Mouse (Mus musculus): ENCODE results near the gene Lrrc23. TPM values are rescaled to one million over a fixed set of nuclear protein-coding genes. Genes with fewer than 3 reads are reported as not detected.

Lrrc23 gene
- polyA plus RNA-seq, 1 experiment from 2014 or later, result 0.38 TPM

- ATAC-seq (ENCODE audit: insufficient number of reproducible peaks, insufficient read depth, low FRiP score, low TSS enrichment, low read depth), result no peak
- Histone ChIP-seq H3K36me3 (no peaks in the 10 kb centered on the region), H3K9me3 (no peaks in the 10 kb centered on the region), H3K4me1 (replicated peaks) (no peaks in the 10 kb centered on the region), H3K9ac (replicated peaks) (no peak overlapping the region), H3K27ac (no peak overlapping the region), H3K27me3 (no peaks in the 10 kb centered on the region), H3K4me2 (no peak overlapping the region), H3K4me3 (replicated peaks) (no peak overlapping the region)
- WGBS, result 88% methylated on average over 6 of the region's 6 CpGs
Observed at GRCm38 (mm10) chr6:124722876-124723473, 56.6 kb downstream of the Lrrc23 start.

DNA sequence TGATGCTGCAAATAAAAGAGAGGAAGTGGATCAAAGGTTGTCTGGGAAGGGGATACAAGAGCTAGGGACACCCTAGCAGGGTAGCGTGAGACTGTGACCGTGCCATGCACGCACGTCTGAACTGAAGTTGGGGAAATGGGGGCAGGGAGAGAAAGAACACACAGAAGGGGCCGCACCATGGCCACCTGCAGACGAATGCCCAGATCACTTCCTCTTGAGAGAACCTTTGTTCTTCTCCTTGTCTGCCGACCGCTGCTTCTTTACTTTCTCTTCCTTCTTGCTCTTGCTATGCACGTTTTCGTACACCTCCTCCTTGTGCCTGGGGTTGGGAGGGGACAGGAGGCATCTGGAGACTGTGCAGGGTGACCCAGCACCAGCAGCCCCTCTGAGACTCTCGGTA is 58.6 kb downstream of the Lrrc23 start:
- no peak for ATAC-seq (ENCODE audit: insufficient number of reproducible peaks, insufficient read depth, low FRiP score, low TSS enrichment, low read depth)
- 78% methylated on average over 11 of the region's 11 CpGs for WGBS
- Histone ChIP-seq H3K27ac (no peak overlapping the region), H3K4me1 (replicated peaks) (no peaks in the 10 kb centered on the region), H3K27me3 (no peaks in the 10 kb centered on the region), H3K4me2 (no peak overlapping the region), H3K9ac (replicated peaks) (peak overlapping the region; percentile 27; the same call in 1 of the 2 replicates), H3K9me3 (no peaks in the 10 kb centered on the region), H3K4me3 (replicated peaks) (no peak overlapping the region), H3K36me3 (peaks cover 19% of the 10 kb centered on the region)

Other genes starting within 250 kb of the Lrrc23 start
- 0.85 and 1.4 TPM in 2 replicates for gene C1s1, start 237.4 kb downstream of the Lrrc23 start, polyA plus RNA-seq (2016; fragmentation: Nextera tagmentation; extraction: Ambion mirVana)
- gene C1rb, start 209.4 kb downstream of the Lrrc23 start, polyA plus RNA-seq (2016; fragmentation: Nextera tagmentation; extraction: Ambion mirVana), result not detected in 2 replicates
- 0.08 TPM in 1 of 2 replicates, not detected in the other for gene C1s2, start 143.6 kb downstream of the Lrrc23 start, polyA plus RNA-seq (2016; fragmentation: Nextera tagmentation; extraction: Ambion mirVana)
- 46.9 and 49.1 TPM in 2 replicates for gene Lpcat3, start 116.7 kb downstream of the Lrrc23 start, polyA plus RNA-seq (2016; fragmentation: Nextera tagmentation; extraction: Ambion mirVana)
- 199 and 219 TPM in 2 replicates for gene Emg1, start 67.5 kb downstream of the Lrrc23 start, polyA plus RNA-seq (2016; fragmentation: Nextera tagmentation; extraction: Ambion mirVana)
- 358 and 367 TPM in 2 replicates for gene Phb2, start 67.4 kb downstream of the Lrrc23 start, polyA plus RNA-seq (2016; fragmentation: Nextera tagmentation; extraction: Ambion mirVana)
- gene Ptpn6, start 41.0 kb downstream of the Lrrc23 start, polyA plus RNA-seq (2016; fragmentation: Nextera tagmentation; extraction: Ambion mirVana), result 6.0 and 6.4 TPM in 2 replicates
- 479 and 511 TPM in 2 replicates for gene Grcc10, start 38.4 kb downstream of the Lrrc23 start, polyA plus RNA-seq (2016; fragmentation: Nextera tagmentation; extraction: Ambion mirVana)
- gene Gm45234, start 23.7 kb downstream of the Lrrc23 start, polyA plus RNA-seq (2016; fragmentation: Nextera tagmentation; extraction: Ambion mirVana), result not detected in 2 replicates
- 17.1 and 17.4 TPM in 2 replicates for gene Atn1, start 23.2 kb downstream of the Lrrc23 start, polyA plus RNA-seq (2016; fragmentation: Nextera tagmentation; extraction: Ambion mirVana)
- 4.8 TPM in 2 replicates for gene Eno2, start 10.1 kb downstream of the Lrrc23 start, polyA plus RNA-seq (2016; fragmentation: Nextera tagmentation; extraction: Ambion mirVana)
- 8.7 and 9.1 TPM in 2 replicates for gene Spsb2, start 28.9 kb upstream of the Lrrc23 start, polyA plus RNA-seq (2016; fragmentation: Nextera tagmentation; extraction: Ambion mirVana)
- gene Tpi1, start 34.6 kb upstream of the Lrrc23 start, polyA plus RNA-seq (2016; fragmentation: Nextera tagmentation; extraction: Ambion mirVana), result 714 and 740 TPM in 2 replicates
- gene Usp5, start 49.8 kb upstream of the Lrrc23 start, polyA plus RNA-seq (2016; fragmentation: Nextera tagmentation; extraction: Ambion mirVana), result 191 and 196 TPM in 2 replicates
- gene Cdca3, start 49.8 kb upstream of the Lrrc23 start, polyA plus RNA-seq (2016; fragmentation: Nextera tagmentation; extraction: Ambion mirVana), result 200 and 202 TPM in 2 replicates
- 0.81 and 1.0 TPM in 2 replicates for gene Gnb3, start 60.5 kb upstream of the Lrrc23 start, polyA plus RNA-seq (2016; fragmentation: Nextera tagmentation; extraction: Ambion mirVana)
- 59.8 and 61.4 TPM in 2 replicates for gene P3h3, start 78.0 kb upstream of the Lrrc23 start, polyA plus RNA-seq (2016; fragmentation: Nextera tagmentation; extraction: Ambion mirVana)
- 2.5 and 2.7 TPM in 2 replicates for gene Gpr162, start 84.3 kb upstream of the Lrrc23 start, polyA plus RNA-seq (2016; fragmentation: Nextera tagmentation; extraction: Ambion mirVana)
- 0.15 TPM in 1 of 2 replicates, not detected in the other for gene Cd4, start 108.5 kb upstream of the Lrrc23 start, polyA plus RNA-seq (2016; fragmentation: Nextera tagmentation; extraction: Ambion mirVana)
- 2.2 TPM in 2 replicates for gene Lag3, start 132.0 kb upstream of the Lrrc23 start, polyA plus RNA-seq (2016; fragmentation: Nextera tagmentation; extraction: Ambion mirVana)
- gene Ptms, start 140.4 kb upstream of the Lrrc23 start, polyA plus RNA-seq (2016; fragmentation: Nextera tagmentation; extraction: Ambion mirVana), result 325 and 346 TPM in 2 replicates
- gene Mlf2, start 151.7 kb upstream of the Lrrc23 start, polyA plus RNA-seq (2016; fragmentation: Nextera tagmentation; extraction: Ambion mirVana), result 401 and 407 TPM in 2 replicates
- gene Cops7a, start 185.8 kb upstream of the Lrrc23 start, polyA plus RNA-seq (2016; fragmentation: Nextera tagmentation; extraction: Ambion mirVana), result 114 and 124 TPM in 2 replicates
- 5.0 and 5.8 TPM in 2 replicates for gene Pianp, start 217.0 kb upstream of the Lrrc23 start, polyA plus RNA-seq (2016; fragmentation: Nextera tagmentation; extraction: Ambion mirVana)
- 18.5 and 24.7 TPM in 2 replicates for gene Zfp384, start 229.4 kb upstream of the Lrrc23 start, polyA plus RNA-seq (2016; fragmentation: Nextera tagmentation; extraction: Ambion mirVana)